Mouse (Mus musculus): Measurements from ENCODE around the gene Pax4. TPM values are rescaled to one million over a fixed set of nuclear protein-coding genes. Genes with fewer than 3 reads are reported as not detected.

Gene Pax4
- total and polyA plus RNA-seq, 3 experiments = not detected

DNA sequence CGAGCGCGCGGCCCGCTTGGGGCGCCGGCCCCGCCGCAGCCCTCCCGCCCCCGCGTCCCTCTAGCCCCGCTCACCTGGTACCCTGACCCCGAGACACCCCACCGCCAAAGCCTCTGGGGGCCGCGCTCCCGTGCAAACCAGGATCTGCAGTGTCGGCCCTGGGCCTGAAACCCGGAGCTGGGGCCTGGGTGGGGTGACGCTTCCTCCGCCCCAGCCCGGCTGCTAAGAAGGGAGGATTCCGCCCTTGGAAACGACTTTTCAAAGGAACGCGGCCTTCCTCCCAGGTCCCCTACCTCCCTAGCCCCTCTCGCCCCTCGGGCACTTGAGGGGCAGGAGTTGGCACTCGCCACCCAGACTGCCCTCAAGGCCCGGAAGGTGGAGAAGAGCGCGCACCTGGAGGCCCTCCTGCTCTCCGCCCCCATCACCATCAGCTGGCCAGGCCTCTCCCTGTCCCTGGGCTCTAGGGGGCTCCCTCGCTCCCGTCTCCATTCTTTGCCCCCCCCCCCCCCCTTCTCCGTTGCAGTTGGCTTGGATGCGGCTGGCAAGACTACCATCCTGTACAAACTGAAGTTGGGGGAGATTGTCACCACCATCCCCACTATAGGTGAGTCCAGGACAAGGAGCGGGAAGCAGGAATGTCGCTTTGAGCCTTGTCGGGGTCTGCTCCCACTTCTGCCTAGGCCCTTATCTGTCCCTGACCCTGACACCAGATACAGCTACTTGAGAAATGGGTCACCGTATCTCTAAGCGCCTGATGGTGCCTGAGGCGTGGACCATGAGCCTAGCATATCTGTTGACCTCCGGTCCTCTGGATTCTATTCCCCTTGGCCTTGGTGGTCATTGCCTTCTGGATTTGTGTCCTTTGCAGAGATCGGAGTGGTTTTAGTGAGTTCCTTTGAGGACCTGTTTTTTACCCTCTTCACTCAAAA, 25.1 kb downstream of the Pax4 start:
- Histone ChIP-seq H3K79me2 (replicated peaks; ENCODE audit: control insufficient read depth, insufficient read depth, low read length) (peaks cover 5% of the 10 kb centered on the region), H3K9ac (ENCODE audit: low read depth, low read length) (peak overlapping the region; percentile 84), H3K4me3 (peak overlapping the region; percentile 86), H3K36me3 (ENCODE audit: control insufficient read depth, insufficient read depth, low read length) (peaks cover 3% of the 10 kb centered on the region; the same call in 1 of the 2 replicates), H3K4me1 (ENCODE audit: control insufficient read depth, insufficient read depth, low read length) (peaks cover 18% of the 10 kb centered on the region), H3K27me3 (ENCODE audit: control insufficient read depth, insufficient read depth, low read length) (no peaks in the 10 kb centered on the region), H3K27ac (peak overlapping the region; percentile 93)
- 5% methylated on average over 35 of the region's 46 CpGs for WGBS
- TF ChIP-seq CTCF (IDR thresholded peaks at IDR 0.05) (peak; percentile 34; the same call in 1 of the 2 replicates), POLR2A (IDR thresholded peaks at IDR 0.05; ENCODE audit: insufficient read depth, low read depth, low read length) (no peak)
- intact Hi-C loops (cut with DNase I) = loop anchor here (5.0 kb wide), 3 partner anchors 38 to 408 kb away; partner anchors contain the start of gene Lrrc4
- peak; percentile 73 to 75 for DNase-seq

DNA sequence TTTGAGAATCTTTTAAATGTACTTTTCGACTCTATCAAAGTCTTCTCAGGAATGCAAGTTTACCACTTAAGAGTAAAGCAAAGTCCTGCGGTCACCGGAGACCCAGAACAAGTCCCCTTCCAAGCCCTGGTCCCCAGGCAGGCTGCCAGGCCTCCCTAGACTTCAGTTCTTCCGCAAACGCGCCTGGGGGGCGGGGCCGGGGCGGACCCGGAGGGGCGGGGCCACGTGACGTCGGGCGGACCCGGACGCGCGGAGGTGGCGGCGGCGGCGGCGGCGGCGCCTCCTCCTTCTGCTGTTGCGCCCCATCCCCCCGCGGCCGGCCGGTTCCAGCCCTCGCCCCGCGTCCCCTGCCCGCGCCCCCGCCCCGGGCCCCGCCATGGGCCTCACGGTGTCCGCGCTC, 25.8 kb downstream of the Pax4 start, which contains the start of gene Arf5:
TSS of gene Arf5 (plus strand) at position 248 of the 400 bp plus-strand sequence.
- peak within 1 kb of the TSS; percentile 93 for H3K27ac ChIP-seq
- peak within 1 kb of the TSS; percentile 86 for H3K4me3 ChIP-seq
- peaks cover 22% of the 10 kb centered on the region for H3K4me1 ChIP-seq (ENCODE audit: control insufficient read depth, insufficient read depth, low read length)
- peaks cover 5% of the 10 kb centered on the region for H3K79me2 ChIP-seq (replicated peaks; ENCODE audit: control insufficient read depth, insufficient read depth, low read length)
- intact Hi-C loops (cut with DNase I) = loop anchor here (5.0 kb wide), 3 partner anchors 39 to 409 kb away; partner anchors contain the start of gene Lrrc4
- peak; percentile 73 for TF ChIP-seq POLR2A (IDR thresholded peaks at IDR 0.05; ENCODE audit: insufficient read depth, low read depth, low read length)
- no peak for TF ChIP-seq CTCF (IDR thresholded peaks at IDR 0.05)
- under 1% methylated on average over 24 of the region's 42 CpGs for WGBS
- H3K36me3 ChIP-seq (ENCODE audit: control insufficient read depth, insufficient read depth, low read length) = peaks cover 7% of the 10 kb centered on the region
- peak within 1 kb of the TSS; percentile 84 for H3K9ac ChIP-seq (ENCODE audit: low read depth, low read length)
- peak; percentile 96 to 99 for DNase-seq
- H3K27me3 ChIP-seq (ENCODE audit: control insufficient read depth, insufficient read depth, low read length) = no peaks in the 10 kb centered on the region

DNA sequence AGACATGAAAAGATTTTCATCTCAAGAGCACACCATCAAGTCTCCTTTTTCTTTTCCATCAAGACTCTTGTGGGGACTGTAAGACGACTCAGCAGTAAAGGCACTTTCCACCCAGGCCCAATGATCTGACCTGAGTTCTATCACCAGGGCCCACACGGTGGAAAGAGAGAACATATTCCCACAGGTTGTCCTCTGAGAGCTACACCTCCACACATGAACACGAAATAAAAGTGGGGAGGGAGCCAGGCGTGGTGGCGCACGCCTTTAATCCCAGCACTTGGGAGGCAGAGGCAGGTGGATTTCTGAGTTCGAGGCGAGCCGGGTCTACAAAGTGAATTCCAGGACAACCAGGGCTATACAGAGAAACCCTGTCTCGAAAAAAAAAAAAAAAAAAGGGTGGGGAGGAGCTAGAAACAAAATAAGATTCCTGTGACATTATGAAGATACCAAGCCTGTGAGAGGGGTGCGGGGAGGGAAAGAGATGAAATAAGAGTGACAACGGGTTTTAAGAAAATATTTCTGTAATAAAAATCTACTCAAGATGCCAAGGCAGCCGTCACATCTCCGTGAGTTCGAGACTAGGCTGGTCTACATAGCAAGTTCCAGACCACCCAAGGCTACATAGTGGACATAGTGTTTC, 26.4 kb downstream of the Pax4 start:
- Histone ChIP-seq H3K36me3 (ENCODE audit: control insufficient read depth, insufficient read depth, low read length) (peaks cover 8% of the 10 kb centered on the region), H3K4me3 (peak overlapping the region; percentile 86), H3K9ac (ENCODE audit: low read depth, low read length) (no peak overlapping the region), H3K4me1 (ENCODE audit: control insufficient read depth, insufficient read depth, low read length) (peaks cover 22% of the 10 kb centered on the region), H3K27ac (peak overlapping the region; percentile 93), H3K79me2 (replicated peaks; ENCODE audit: control insufficient read depth, insufficient read depth, low read length) (peaks cover 5% of the 10 kb centered on the region), H3K27me3 (ENCODE audit: control insufficient read depth, insufficient read depth, low read length) (no peaks in the 10 kb centered on the region)
- TF ChIP-seq EP300 (IDR thresholded peaks at IDR 0.05; ENCODE audit: insufficient read depth, low read depth, low read length) = no peak
- no peak for TF ChIP-seq POLR2A (IDR thresholded peaks at IDR 0.05; ENCODE audit: insufficient read depth, low read depth, low read length)
- no peak for TF ChIP-seq CTCF (IDR thresholded peaks at IDR 0.05)
- WGBS = 69% methylated on average over 15 of the region's 15 CpGs
- peak in 1 of 2 experiments; percentile 30 for DNase-seq
- intact Hi-C loops (cut with DNase I) = loop anchor here (1.0 to 5.0 kb wide), 4 partner anchors 40 to 410 kb away; partner anchors contain the start of gene Lrrc4

GRCm38 (mm10) chr6:28421469-28422000, 27.6 kb downstream of the Pax4 start:
- H3K27ac ChIP-seq = peak overlapping the region; percentile 84
- under 1% methylated on average over 27 of the region's 27 CpGs for WGBS
- intact Hi-C loops (cut with DNase I) = loop anchor here (5.0 kb wide), 3 partner anchors 41 to 411 kb away; partner anchors contain the start of gene Lrrc4
- H3K9ac ChIP-seq (ENCODE audit: low read depth, low read length) = peak overlapping the region; percentile 70
- no peaks in the 10 kb centered on the region for H3K27me3 ChIP-seq (ENCODE audit: control insufficient read depth, insufficient read depth, low read length)
- peaks cover 23% of the 10 kb centered on the region for H3K4me1 ChIP-seq (ENCODE audit: control insufficient read depth, insufficient read depth, low read length)
- DNase-seq = peak; percentile 96 to 98
- H3K36me3 ChIP-seq (ENCODE audit: control insufficient read depth, insufficient read depth, low read length) = peaks cover 13% of the 10 kb centered on the region
- H3K79me2 ChIP-seq (replicated peaks; ENCODE audit: control insufficient read depth, insufficient read depth, low read length) = peaks cover 5% of the 10 kb centered on the region
- H3K4me3 ChIP-seq = peak overlapping the region; percentile 95
- peak; percentile 73 for TF ChIP-seq CTCF (IDR thresholded peaks at IDR 0.05)
- peak; percentile 70; the same call in 1 of the 2 replicates for TF ChIP-seq EP300 (IDR thresholded peaks at IDR 0.05; ENCODE audit: insufficient read depth, low read depth, low read length)
- TF ChIP-seq POLR2A (IDR thresholded peaks at IDR 0.05; ENCODE audit: insufficient read depth, low read depth, low read length) = peak; percentile 83

DNA sequence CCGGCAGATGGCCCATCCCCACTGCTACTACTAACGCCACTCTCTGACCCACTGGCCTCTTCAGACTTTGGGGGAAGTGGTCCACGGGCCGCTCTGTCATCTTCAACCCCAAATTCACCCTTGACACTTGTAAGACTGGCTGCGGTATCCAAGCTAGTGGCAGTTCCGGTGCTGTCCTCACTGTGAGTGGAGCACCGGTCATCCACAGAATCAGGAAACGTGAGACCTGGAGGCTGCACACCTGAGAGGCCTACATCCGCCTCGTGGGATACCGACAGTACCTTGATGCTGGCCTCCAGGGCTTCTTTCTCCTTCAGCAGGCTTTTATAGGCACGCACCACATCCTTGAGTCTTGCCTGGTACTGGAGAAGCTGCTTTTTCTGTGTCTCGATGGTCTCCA, 28.3 kb downstream of the Pax4 start:
- no peaks in the 10 kb centered on the region for H3K27me3 ChIP-seq (ENCODE audit: control insufficient read depth, insufficient read depth, low read length)
- H3K27ac ChIP-seq = peak overlapping the region; percentile 84
- intact Hi-C loops (cut with DNase I) = loop anchor here (5.0 kb wide), 3 partner anchors 41 to 411 kb away; partner anchors contain the start of gene Lrrc4

More for the DNA sequence above, 28.3 kb downstream of the Pax4 start:
- Histone ChIP-seq H3K4me1 (ENCODE audit: control insufficient read depth, insufficient read depth, low read length) (peaks cover 23% of the 10 kb centered on the region), H3K36me3 (ENCODE audit: control insufficient read depth, insufficient read depth, low read length) (peaks cover 17% of the 10 kb centered on the region), H3K9ac (ENCODE audit: low read depth, low read length) (peak overlapping the region; percentile 70), H3K4me3 (peak overlapping the region; percentile 95), H3K79me2 (replicated peaks; ENCODE audit: control insufficient read depth, insufficient read depth, low read length) (peaks cover 5% of the 10 kb centered on the region)
- 15% methylated on average over 13 of the region's 13 CpGs for WGBS
- no peak for TF ChIP-seq EP300 (IDR thresholded peaks at IDR 0.05; ENCODE audit: insufficient read depth, low read depth, low read length)
- DNase-seq = peak in 1 of 2 experiments; percentile 27
